ENCODE assay signal across 22 mouse cellular contexts in genomic region chr17:12179766-12180165, GRCm38 (mm10).
DNase-seq lines count a peak whose midpoint lies in the region; ATAC-seq and TF ChIP-seq lines count a peak whose summit lies in the region.
"Had no signal": no experiment of that assay in that cellular context is flagged by ENCODE, and none has a peak within 500 bp of the region (broad histone marks: within the 10 kb centered on the region; RNA-seq: fewer than 3 reads in every experiment).

No protein-coding gene starts in this region.

- no peak overlapping the region for H3K4me3 ChIP-seq in liver, embryonic 12.5 days
- no peak overlapping the region for H3K4me3 ChIP-seq in liver, postnatal 0 days (ENCODE audit: low read depth, low read length)
- no peak overlapping the region for H3K4me3 ChIP-seq in lung, embryonic 15.5 days
- H3K4me3 ChIP-seq: embryonic facial prominence, embryonic 15.5 days; erythroblast, embryonic 14.5 days; forebrain, embryonic 10.5 days; gastrocnemius, adult 2 months; heart, adult 2 months; heart, embryonic 15.5 days; hindbrain, embryonic 13.5 days had no signal

- peak overlapping the region; percentile 11; the same call in 1 of the 2 replicates for H3K27ac ChIP-seq in liver, embryonic 12.5 days
- no peak overlapping the region for H3K27ac ChIP-seq in liver, postnatal 0 days (ENCODE audit: low read depth)
- H3K27ac ChIP-seq in lung, embryonic 15.5 days, result peak overlapping the region; percentile 43
- H3K27ac ChIP-seq: embryonic facial prominence, embryonic 15.5 days; forebrain, embryonic 10.5 days; gastrocnemius, adult 2 months; heart, adult 2 months; heart, embryonic 15.5 days; hindbrain, embryonic 13.5 days; hindbrain, postnatal 0 days had no signal

- TF ChIP-seq EP300 in liver, postnatal 0 days (IDR thresholded peaks at IDR 0.05; ENCODE audit: low read depth), result no peak

- TF ChIP-seq POLR2A in brain, embryonic 14.5 days (IDR thresholded peaks at IDR 0.05; ENCODE audit: borderline replicate concordance, extremely low read depth, insufficient read depth, insufficient read length, poor library complexity, severe bottlenecking), result no peak

- peaks cover 82% of the 10 kb centered on the region for H3K36me3 ChIP-seq in liver, embryonic 12.5 days
- peaks cover 6% of the 10 kb centered on the region; the same call in 1 of the 2 replicates for H3K36me3 ChIP-seq in liver, postnatal 0 days (replicated peaks; ENCODE audit: insufficient read depth, low read length)
- 0 out of 2 replicates have a peak, but pooled peaks cover 5% of the 10 kb centered on the region for H3K36me3 ChIP-seq in lung, embryonic 15.5 days

- no peak overlapping the region for H3K4me2 ChIP-seq in liver, embryonic 12.5 days
- H3K4me2 ChIP-seq in liver, postnatal 0 days (ENCODE audit: low read depth, low read length), result no peak overlapping the region
- no peak overlapping the region for H3K4me2 ChIP-seq in lung, embryonic 15.5 days
- H3K4me2 ChIP-seq: embryonic facial prominence, embryonic 15.5 days; heart, embryonic 11.5 days; heart, embryonic 15.5 days; hindbrain, embryonic 13.5 days had no signal

- TF ChIP-seq CTCF in liver, postnatal 0 days (IDR thresholded peaks at IDR 0.05; ENCODE audit: low read depth), result no peak
- no peak for TF ChIP-seq CTCF in brain, embryonic 14.5 days (IDR thresholded peaks at IDR 0.05; ENCODE audit: borderline replicate concordance, extremely low read depth, insufficient read depth, insufficient read length)

- no peaks in the 10 kb centered on the region; the same call in none of the 2 replicates for H3K9me3 ChIP-seq in liver, embryonic 12.5 days (replicated peaks)
- peaks cover 5% of the 10 kb centered on the region; the same call in 1 of the 2 replicates for H3K9me3 ChIP-seq in liver, postnatal 0 days (ENCODE audit: low read length)
- peaks cover 6% of the 10 kb centered on the region; the same call in 1 of the 2 replicates for H3K9me3 ChIP-seq in lung, embryonic 15.5 days
- H3K9me3 ChIP-seq: heart, embryonic 15.5 days had no signal

- 63% methylated on average over 2 of the region's 2 CpGs for WGBS in liver, embryonic 12.5 days (ENCODE audit: insufficient replicate concordance)
- 75% methylated on average over 2 of the region's 2 CpGs for WGBS in liver, postnatal 0 days (ENCODE audit: insufficient replicate concordance)
- 48% methylated on average over 2 of the region's 2 CpGs for WGBS in lung, embryonic 15.5 days

- DNase-seq in liver, postnatal 0 days, result no peak
- DNase-seq in lung, postnatal 36 days, result no peak
- DNase-seq in brain, embryonic 14.5 days (ENCODE audit: low read depth), result peak; percentile 48
- DNase-seq in heart, adult 11 months, result no peak
- DNase-seq: adrenal gland, postnatal 25 days; cerebellum, adult 11 months; cerebellum, adult 8-10 months; cerebellum, postnatal 14 days; embryo, embryonic 11 days; gastrocnemius, postnatal 25 days; heart, adult 2 months had no signal

- no peak overlapping the region for H3K9ac ChIP-seq in liver, embryonic 12.5 days
- H3K9ac ChIP-seq in liver, postnatal 0 days (replicated peaks), result no peak overlapping the region
- H3K9ac ChIP-seq in lung, embryonic 15.5 days, result no peak overlapping the region
- H3K9ac ChIP-seq: embryonic facial prominence, embryonic 15.5 days; heart, embryonic 15.5 days; hindbrain, embryonic 13.5 days had no signal

- ATAC-seq in liver, embryonic 12.5 days, result no peak
- no peak for ATAC-seq in liver, postnatal 0 days
- peak; percentile 89 for ATAC-seq in lung, embryonic 15.5 days (ENCODE audit: borderline replicate concordance, extremely low read depth, low FRiP score, low TSS enrichment)
- ATAC-seq: hindbrain, postnatal 0 days had no signal

- H3K27me3 ChIP-seq in liver, embryonic 12.5 days (replicated peaks), result no peaks in the 10 kb centered on the region
- no peaks in the 10 kb centered on the region for H3K27me3 ChIP-seq in liver, postnatal 0 days (ENCODE audit: insufficient read depth, low read length)
- H3K27me3 ChIP-seq in lung, embryonic 15.5 days, result no peaks in the 10 kb centered on the region
- H3K27me3 ChIP-seq: CH12.LX; embryonic facial prominence, embryonic 15.5 days; heart, embryonic 15.5 days; hindbrain, embryonic 13.5 days had no signal

- peaks cover 75% of the 10 kb centered on the region for H3K4me1 ChIP-seq in liver, embryonic 12.5 days
- H3K4me1 ChIP-seq in liver, postnatal 0 days (ENCODE audit: insufficient read depth), result peaks cover 23% of the 10 kb centered on the region
- peaks cover 25% of the 10 kb centered on the region for H3K4me1 ChIP-seq in lung, embryonic 15.5 days
- H3K4me1 ChIP-seq: embryonic facial prominence, embryonic 15.5 days; heart, embryonic 15.5 days had no signal
